Mouse (Mus musculus) CD4-positive naive resting alpha-beta T cell, adult 76 days (primary cell): Measurements from ENCODE around the gene 1700029P11Rik. TPM values are rescaled to one million over a fixed set of nuclear protein-coding genes. Genes with fewer than 3 reads are reported as not detected.

ENCODE experiments used
- total RNA-seq: library from RNA; stranded (reverse); gene quantifications from one replicate; pipeline ENCODE4 v1.2.4, GENCODE M21; 2023

Gene 1700029P11Rik
- total RNA-seq, result not detected

GRCm38 (mm10) chr15:81980321-81980720 is at the start of gene 1700029P11Rik:
TSS of gene 1700029P11Rik (plus strand) at chr15:81980540.

GRCm38 (mm10) chr15:81936679-81937078 is 43.7 kb upstream of the 1700029P11Rik start, which contains the start of gene Csdc2:
TSS of gene Csdc2 (plus strand) at chr15:81936759.

GRCm38 (mm10) chr15:81960171-81961077 is 19.9 kb upstream of the 1700029P11Rik start, which contains the start of gene Pmm1:
TSS of gene Pmm1 (minus strand) at chr15:81960930.

GRCm38 (mm10) chr15:81987646-81988045 is 7.3 kb downstream of the 1700029P11Rik start, which contains the start of gene Xrcc6:
TSS of gene Xrcc6 (plus strand) at chr15:81987835.

Other genes starting within 250 kb of the 1700029P11Rik start
- gene Zc3h7b, start 235.5 kb upstream of the 1700029P11Rik start, total RNA-seq, result 19.0 TPM
- 71.0 TPM for gene Rangap1, start 235.0 kb upstream of the 1700029P11Rik start, total RNA-seq
- gene Tef, start 178.1 kb upstream of the 1700029P11Rik start, total RNA-seq, result 25.6 TPM
- gene Tob2, start 121.7 kb upstream of the 1700029P11Rik start, total RNA-seq, result 108 TPM
- 51.6 TPM for gene Phf5a, start 108.6 kb upstream of the 1700029P11Rik start, total RNA-seq
- 156 TPM for gene Aco2, start 108.2 kb upstream of the 1700029P11Rik start, total RNA-seq
- gene Polr3h, start 54.3 kb upstream of the 1700029P11Rik start, total RNA-seq, result 11.5 TPM
- gene Csdc2, start 43.8 kb upstream of the 1700029P11Rik start, total RNA-seq, result not detected
- 13.0 TPM for gene Pmm1, start 19.6 kb upstream of the 1700029P11Rik start, total RNA-seq
- gene Xrcc6, start 7.3 kb downstream of the 1700029P11Rik start, total RNA-seq, result 21.7 TPM
- gene Desi1, start 53.3 kb downstream of the 1700029P11Rik start, total RNA-seq, result 18.6 TPM
- gene Snu13, start 67.1 kb downstream of the 1700029P11Rik start, total RNA-seq, result 79.1 TPM
- gene 4930407I10Rik, start 78.6 kb downstream of the 1700029P11Rik start, total RNA-seq, result not detected
- gene Mei1, start 89.5 kb downstream of the 1700029P11Rik start, total RNA-seq, result not detected
- gene Ccdc134, start 147.4 kb downstream of the 1700029P11Rik start, total RNA-seq, result 33.6 TPM
- gene Srebf2, start 166.6 kb downstream of the 1700029P11Rik start, total RNA-seq, result 239 TPM
- gene Shisa8, start 232.3 kb downstream of the 1700029P11Rik start, total RNA-seq, result 0.29 TPM
- 18.9 TPM for gene Tnfrsf13c, start 243.8 kb downstream of the 1700029P11Rik start, total RNA-seq